Comparison of ENCODE assay signal across 25 mouse cellular contexts in the genomic region with DNA sequence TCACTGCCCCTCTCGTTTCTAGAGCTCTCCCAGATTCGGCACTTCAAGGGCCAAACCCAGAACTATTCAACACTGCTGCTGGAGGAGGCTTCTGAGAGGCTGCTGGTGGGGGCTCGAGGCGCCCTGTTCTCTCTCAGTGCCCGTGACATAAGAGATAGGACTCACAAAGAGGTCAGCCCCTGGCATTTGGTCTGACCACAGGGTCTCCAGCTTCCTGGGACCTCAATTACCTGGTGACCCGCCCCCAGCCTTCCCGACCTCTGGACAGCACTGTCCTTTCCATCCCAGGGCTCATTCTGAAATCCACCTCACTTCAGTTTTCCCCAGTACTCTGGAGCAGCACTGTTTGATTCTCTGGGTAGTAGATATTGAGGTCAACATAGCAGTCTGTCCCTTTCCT. TPM values are rescaled to one million over a fixed set of nuclear protein-coding genes. Genes with fewer than 3 reads are reported as not detected.
DNase-seq lines count a peak whose midpoint lies in the region; ATAC-seq and TF ChIP-seq lines count a peak whose summit lies in the region.
"Had no signal": no experiment of that assay in that cellular context is flagged by ENCODE, and none has a peak within 500 bp of the region (broad histone marks: within the 10 kb centered on the region; RNA-seq: fewer than 3 reads in every experiment).

No protein-coding gene starts in this region.

- TF ChIP-seq CTCF in liver, postnatal 0 days (IDR thresholded peaks at IDR 0.05; ENCODE audit: low read depth), result no peak

- 61% methylated on average over 7 of the region's 7 CpGs for WGBS in hindbrain, embryonic 10.5 days
- WGBS in hindbrain, embryonic 12.5 days, result 65% methylated on average over 7 of the region's 7 CpGs
- 43% methylated on average over 7 of the region's 7 CpGs for whole genome bisulfite sequencing in liver, embryonic 13.5 days (ENCODE audit: insufficient replicate concordance)
- WGBS in liver, embryonic 12.5 days (ENCODE audit: insufficient replicate concordance), result 43% methylated on average over 7 of the region's 7 CpGs
- 55% methylated on average over 7 of the region's 7 CpGs for WGBS in embryonic facial prominence, embryonic 10.5 days
- WGBS in liver, postnatal 0 days (ENCODE audit: insufficient replicate concordance), result 56% methylated on average over 7 of the region's 7 CpGs

- no peak for DNase-seq in hindbrain, embryonic 10.5 days (ENCODE audit: low spot score)
- no peak for DNase-seq in liver, embryonic 13.5 days
- DNase-seq in embryonic facial prominence, embryonic 10.5 days (ENCODE audit: low spot score), result no peak
- DNase-seq in liver, postnatal 0 days, result no peak
- no peak for DNase-seq in ovary, postnatal 10 days (ENCODE audit: low spot score)
- DNase-seq: adrenal gland, postnatal 36 days; cerebellum, adult 2 months; gastrocnemius, adult 2 months; gastrocnemius, postnatal 36 days; kidney, adult 2 months; layer of hippocampus, postnatal 36 days; lung, postnatal 36 days; retina, postnatal 1 day; right cerebral cortex, postnatal 14 days had no signal

- H3K4me2 ChIP-seq in hindbrain, embryonic 12.5 days (replicated peaks), result no peak overlapping the region
- no peak overlapping the region for H3K4me2 ChIP-seq in liver, embryonic 13.5 days
- no peak overlapping the region; the same call in 1 of the 2 replicates for H3K4me2 ChIP-seq in liver, embryonic 12.5 days
- H3K4me2 ChIP-seq in liver, postnatal 0 days (ENCODE audit: low read depth, low read length), result no peak overlapping the region
- H3K4me2 ChIP-seq: embryonic facial prominence, embryonic 12.5 days; forebrain, embryonic 15.5 days; midbrain, embryonic 11.5 days; neural tube, embryonic 12.5 days had no signal

- no peak overlapping the region for H3K9ac ChIP-seq in hindbrain, embryonic 12.5 days
- H3K9ac ChIP-seq in liver, embryonic 13.5 days, result no peak overlapping the region
- H3K9ac ChIP-seq in liver, embryonic 12.5 days, result no peak overlapping the region
- no peak overlapping the region for H3K9ac ChIP-seq in liver, postnatal 0 days (replicated peaks)
- H3K9ac ChIP-seq: embryonic facial prominence, embryonic 12.5 days; forebrain, embryonic 15.5 days; neural tube, embryonic 12.5 days had no signal

- peak overlapping the region; percentile 23; the same call in 1 of the 2 replicates for H3K27ac ChIP-seq in hindbrain, embryonic 10.5 days
- no peak overlapping the region for H3K27ac ChIP-seq in hindbrain, embryonic 12.5 days
- H3K27ac ChIP-seq in liver, embryonic 13.5 days, result peak overlapping the region; percentile 18; the same call in 1 of the 2 replicates
- no peak overlapping the region for H3K27ac ChIP-seq in liver, embryonic 12.5 days
- peak overlapping the region; percentile 44; the same call in 1 of the 2 replicates for H3K27ac ChIP-seq in embryonic facial prominence, embryonic 10.5 days (replicated peaks)
- peak overlapping the region; percentile 60 for H3K27ac ChIP-seq in liver, postnatal 0 days (ENCODE audit: low read depth)
- H3K27ac ChIP-seq: embryonic facial prominence, embryonic 12.5 days; forebrain, embryonic 15.5 days; gastrocnemius, adult 2 months; hindbrain, embryonic 14.5 days; neural tube, embryonic 12.5 days had no signal

- peaks cover 16% of the 10 kb centered on the region for H3K36me3 ChIP-seq in hindbrain, embryonic 10.5 days
- peaks cover 19% of the 10 kb centered on the region for H3K36me3 ChIP-seq in hindbrain, embryonic 12.5 days
- H3K36me3 ChIP-seq in liver, embryonic 13.5 days, result 0 out of 2 replicates have a peak, but pooled peaks cover 5% of the 10 kb centered on the region
- peaks cover 13% of the 10 kb centered on the region for H3K36me3 ChIP-seq in liver, embryonic 12.5 days
- peaks cover 28% of the 10 kb centered on the region for H3K36me3 ChIP-seq in embryonic facial prominence, embryonic 10.5 days (replicated peaks)
- H3K36me3 ChIP-seq in liver, postnatal 0 days (replicated peaks; ENCODE audit: insufficient read depth, low read length), result 0 out of 2 replicates have a peak, but pooled peaks cover 2% of the 10 kb centered on the region

- ATAC-seq in hindbrain, embryonic 12.5 days (ENCODE audit: low FRiP score), result no peak
- ATAC-seq in liver, embryonic 13.5 days (ENCODE audit: low read depth), result no peak
- ATAC-seq in liver, embryonic 12.5 days, result no peak
- no peak for ATAC-seq in liver, postnatal 0 days
- ATAC-seq: CD4-positive, CD25-positive, alpha-beta regulatory T cell, adult 4 months; forebrain, embryonic 15.5 days; inflammation-experienced regulatory T-cells, adult 6 months; midbrain, embryonic 16.5 days had no signal

- H3K4me1 ChIP-seq in hindbrain, embryonic 10.5 days (replicated peaks), result peaks cover 49% of the 10 kb centered on the region
- peaks cover 30% of the 10 kb centered on the region for H3K4me1 ChIP-seq in hindbrain, embryonic 12.5 days
- H3K4me1 ChIP-seq in liver, embryonic 13.5 days (replicated peaks), result peaks cover 27% of the 10 kb centered on the region
- peaks cover 28% of the 10 kb centered on the region for H3K4me1 ChIP-seq in liver, embryonic 12.5 days
- H3K4me1 ChIP-seq in embryonic facial prominence, embryonic 10.5 days, result peaks cover 57% of the 10 kb centered on the region
- H3K4me1 ChIP-seq in liver, postnatal 0 days (ENCODE audit: insufficient read depth), result peaks cover 11% of the 10 kb centered on the region; the same call in 1 of the 2 replicates

- TF ChIP-seq EP300 in liver, postnatal 0 days (IDR thresholded peaks at IDR 0.05; ENCODE audit: low read depth), result no peak

- no peaks in the 10 kb centered on the region for H3K9me3 ChIP-seq in hindbrain, embryonic 10.5 days
- H3K9me3 ChIP-seq in hindbrain, embryonic 12.5 days (replicated peaks), result no peaks in the 10 kb centered on the region
- H3K9me3 ChIP-seq in liver, embryonic 13.5 days (replicated peaks), result no peaks in the 10 kb centered on the region
- no peaks in the 10 kb centered on the region for H3K9me3 ChIP-seq in liver, embryonic 12.5 days (replicated peaks)
- no peaks in the 10 kb centered on the region for H3K9me3 ChIP-seq in embryonic facial prominence, embryonic 10.5 days
- no peaks in the 10 kb centered on the region for H3K9me3 ChIP-seq in liver, postnatal 0 days (ENCODE audit: low read length)
- H3K9me3 ChIP-seq: embryonic facial prominence, embryonic 12.5 days; forebrain, embryonic 15.5 days; neural tube, embryonic 12.5 days had no signal

- peaks cover 22% of the 10 kb centered on the region for H3K27me3 ChIP-seq in hindbrain, embryonic 10.5 days (ENCODE audit: insufficient read depth, poor library complexity, severe bottlenecking)
- no peaks in the 10 kb centered on the region for H3K27me3 ChIP-seq in hindbrain, embryonic 12.5 days
- peaks cover 39% of the 10 kb centered on the region for H3K27me3 ChIP-seq in liver, embryonic 13.5 days
- peaks cover 41% of the 10 kb centered on the region for H3K27me3 ChIP-seq in liver, embryonic 12.5 days (replicated peaks)
- 0 out of 2 replicates have a peak, but pooled peaks cover 11% of the 10 kb centered on the region for H3K27me3 ChIP-seq in embryonic facial prominence, embryonic 10.5 days (replicated peaks; ENCODE audit: low read depth, poor library complexity, severe bottlenecking)
- peaks cover 9% of the 10 kb centered on the region; the same call in 1 of the 2 replicates for H3K27me3 ChIP-seq in liver, postnatal 0 days (ENCODE audit: insufficient read depth, low read length)
- H3K27me3 ChIP-seq: embryonic facial prominence, embryonic 12.5 days; forebrain, embryonic 15.5 days; neural tube, embryonic 12.5 days had no signal

- no peak overlapping the region for H3K4me3 ChIP-seq in hindbrain, embryonic 10.5 days
- H3K4me3 ChIP-seq in hindbrain, embryonic 12.5 days, result no peak overlapping the region
- H3K4me3 ChIP-seq in liver, embryonic 13.5 days (replicated peaks), result no peak overlapping the region
- no peak overlapping the region for H3K4me3 ChIP-seq in liver, embryonic 12.5 days
- H3K4me3 ChIP-seq in embryonic facial prominence, embryonic 10.5 days, result peak overlapping the region; percentile 17
- H3K4me3 ChIP-seq in liver, postnatal 0 days (ENCODE audit: low read depth, low read length), result no peak overlapping the region
- H3K4me3 ChIP-seq: embryonic facial prominence, embryonic 12.5 days; forebrain, embryonic 15.5 days; gastrocnemius, adult 2 months; neural tube, embryonic 12.5 days had no signal

RNA-seq across cellular contexts. Expression of gene Sema4g, which starts 3.8 kb away (rescaled TPM):
- 3.6 and 5.9 TPM in 2 replicates for polyA plus RNA-seq in hindbrain, embryonic 10.5 days (2016; fragmentation: Nextera tagmentation; extraction: Ambion mirVana)
- polyA plus RNA-seq in hindbrain, embryonic 12.5 days (2016; fragmentation: Nextera tagmentation; extraction: Ambion mirVana), result 10.6 and 11.4 TPM in 2 replicates
- 2.2 and 2.5 TPM in 2 replicates for polyA plus RNA-seq in liver, embryonic 13.5 days (2015; fragmentation: Nextera tagmentation; extraction: Ambion mirVana)
- 2.4 TPM in 2 replicates for polyA plus RNA-seq in liver, embryonic 12.5 days (2016; fragmentation: Nextera tagmentation; extraction: Ambion mirVana)
- polyA plus RNA-seq in embryonic facial prominence, embryonic 10.5 days (2016; fragmentation: Nextera tagmentation; extraction: Ambion mirVana), result 3.7 and 4.8 TPM in 2 replicates
- polyA plus RNA-seq in liver, postnatal 0 days (2015; fragmentation: Nextera tagmentation; extraction: Ambion mirVana), result 9.3 and 11.3 TPM in 2 replicates

RNA-seq across cellular contexts. Expression of gene Twnk, which starts 12.8 kb away (rescaled TPM):
- polyA plus RNA-seq in hindbrain, embryonic 10.5 days (2016; fragmentation: Nextera tagmentation; extraction: Ambion mirVana), result 23.6 and 32.6 TPM in 2 replicates
- polyA plus RNA-seq in hindbrain, embryonic 12.5 days (2016; fragmentation: Nextera tagmentation; extraction: Ambion mirVana), result 19.7 and 21.7 TPM in 2 replicates
- polyA plus RNA-seq in liver, embryonic 13.5 days (2015; fragmentation: Nextera tagmentation; extraction: Ambion mirVana), result 13.2 and 14.3 TPM in 2 replicates
- polyA plus RNA-seq in liver, embryonic 12.5 days (2016; fragmentation: Nextera tagmentation; extraction: Ambion mirVana), result 18.5 and 20.9 TPM in 2 replicates
- 40.9 and 41.8 TPM in 2 replicates for polyA plus RNA-seq in embryonic facial prominence, embryonic 10.5 days (2016; fragmentation: Nextera tagmentation; extraction: Ambion mirVana)
- polyA plus RNA-seq in liver, postnatal 0 days (2015; fragmentation: Nextera tagmentation; extraction: Ambion mirVana), result 9.9 and 10.6 TPM in 2 replicates

RNA-seq across cellular contexts. Expression of gene Mrpl43, which starts 13.5 kb away (rescaled TPM):
- 75.6 and 83.0 TPM in 2 replicates for polyA plus RNA-seq in hindbrain, embryonic 10.5 days (2016; fragmentation: Nextera tagmentation; extraction: Ambion mirVana)
- 79.4 and 81.6 TPM in 2 replicates for polyA plus RNA-seq in hindbrain, embryonic 12.5 days (2016; fragmentation: Nextera tagmentation; extraction: Ambion mirVana)
- polyA plus RNA-seq in liver, embryonic 13.5 days (2015; fragmentation: Nextera tagmentation; extraction: Ambion mirVana), result 40.2 and 42.4 TPM in 2 replicates
- polyA plus RNA-seq in liver, embryonic 12.5 days (2016; fragmentation: Nextera tagmentation; extraction: Ambion mirVana), result 45.8 and 47.6 TPM in 2 replicates
- 70.6 and 74.8 TPM in 2 replicates for polyA plus RNA-seq in embryonic facial prominence, embryonic 10.5 days (2016; fragmentation: Nextera tagmentation; extraction: Ambion mirVana)
- 43.6 and 43.8 TPM in 2 replicates for polyA plus RNA-seq in liver, postnatal 0 days (2015; fragmentation: Nextera tagmentation; extraction: Ambion mirVana)

RNA-seq across cellular contexts. Expression of gene Lzts2, which starts 21.5 kb away (rescaled TPM):
- 67.5 and 69.1 TPM in 2 replicates for polyA plus RNA-seq in hindbrain, embryonic 10.5 days (2016; fragmentation: Nextera tagmentation; extraction: Ambion mirVana)
- 71.0 and 72.1 TPM in 2 replicates for polyA plus RNA-seq in hindbrain, embryonic 12.5 days (2016; fragmentation: Nextera tagmentation; extraction: Ambion mirVana)
- polyA plus RNA-seq in liver, embryonic 13.5 days (2015; fragmentation: Nextera tagmentation; extraction: Ambion mirVana), result 6.9 and 8.3 TPM in 2 replicates
- polyA plus RNA-seq in liver, embryonic 12.5 days (2016; fragmentation: Nextera tagmentation; extraction: Ambion mirVana), result 18.3 and 19.6 TPM in 2 replicates
- polyA plus RNA-seq in embryonic facial prominence, embryonic 10.5 days (2016; fragmentation: Nextera tagmentation; extraction: Ambion mirVana), result 69.8 and 75.0 TPM in 2 replicates
- 5.7 and 7.2 TPM in 2 replicates for polyA plus RNA-seq in liver, postnatal 0 days (2015; fragmentation: Nextera tagmentation; extraction: Ambion mirVana)

RNA-seq across cellular contexts. Expression of gene Pdzd7, which starts 52.8 kb away (rescaled TPM):
- polyA plus RNA-seq in hindbrain, embryonic 10.5 days (2016; fragmentation: Nextera tagmentation; extraction: Ambion mirVana), result 0.26 and 0.40 TPM in 2 replicates
- polyA plus RNA-seq in hindbrain, embryonic 12.5 days (2016; fragmentation: Nextera tagmentation; extraction: Ambion mirVana), result 0.72 and 0.81 TPM in 2 replicates
- not detected in 2 replicates for polyA plus RNA-seq in liver, embryonic 13.5 days (2015; fragmentation: Nextera tagmentation; extraction: Ambion mirVana)
- not detected in 2 replicates for polyA plus RNA-seq in liver, embryonic 12.5 days (2016; fragmentation: Nextera tagmentation; extraction: Ambion mirVana)
- 0.27 and 0.65 TPM in 2 replicates for polyA plus RNA-seq in embryonic facial prominence, embryonic 10.5 days (2016; fragmentation: Nextera tagmentation; extraction: Ambion mirVana)
- not detected in 2 replicates for polyA plus RNA-seq in liver, postnatal 0 days (2015; fragmentation: Nextera tagmentation; extraction: Ambion mirVana)
- polyA plus RNA-seq: CD4-positive, CD25-positive, alpha-beta regulatory T cell, adult 4 months; inflammation-experienced regulatory T-cells, adult 6 months; liver, embryonic 16.5 days had no signal

Comparison
In these comparisons a context has a peak if more than half of its experiments do, and no peak if none do; other contexts are left out.
1. H3K27ac ChIP-seq: peak in hindbrain, embryonic 10.5 days (single experiment), liver, embryonic 13.5 days (single experiment), embryonic facial prominence, embryonic 10.5 days (single experiment) and liver, postnatal 0 days (single experiment); none in hindbrain, embryonic 12.5 days (single experiment) and liver, embryonic 12.5 days (single experiment).